Mouse (Mus musculus): ENCODE measurements at regions not wholly inside any gene's neighbourhood (a gene's known extent, or its start where the extent isn't known, plus 50 kb on each side); places are given as distances from the start of the nearest gene placed in this dataset.

DNA sequence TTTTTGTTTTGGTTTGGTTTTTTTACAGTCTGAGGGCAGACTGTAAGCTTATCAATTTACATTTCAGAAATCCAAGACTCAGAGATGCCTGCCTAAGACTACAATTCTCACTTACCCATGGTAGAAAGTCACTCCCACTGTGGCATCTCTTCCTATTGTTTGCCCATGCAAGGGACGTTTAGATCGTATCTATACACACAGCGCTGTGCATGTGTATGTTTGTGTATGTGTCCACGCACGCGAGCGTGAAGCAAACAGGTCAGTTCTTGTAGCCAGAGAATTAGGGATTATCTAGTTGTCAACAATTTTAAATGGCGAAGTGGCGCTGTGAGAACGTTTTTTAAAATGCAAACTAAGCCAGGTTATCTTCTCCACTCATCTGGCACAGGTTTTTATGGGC, 223.6 kb upstream of the Ankrd55 start:
- 88% methylated on average over 10 of the region's 10 CpGs for WGBS
- no peak overlapping the region for H3K9ac ChIP-seq (ENCODE audit: low read length)
- ATAC-seq (no peak), DNase-seq (ENCODE audit: low spot score) (no peak)
- no peak overlapping the region for H3K27ac ChIP-seq (ENCODE audit: low read depth, low read length)
- H3K4me2 ChIP-seq (ENCODE audit: low read length) = no peak overlapping the region
- peaks cover 4% of the 10 kb centered on the region; the same call in 1 of the 2 replicates for H3K4me1 ChIP-seq (ENCODE audit: control insufficient read depth, insufficient read depth, low read length)
- H3K27me3 ChIP-seq (replicated peaks; ENCODE audit: control insufficient read depth, insufficient read depth, low read length) = no peaks in the 10 kb centered on the region
- H3K9me3 ChIP-seq (replicated peaks; ENCODE audit: control insufficient read depth, low read length) = no peaks in the 10 kb centered on the region
- no peaks in the 10 kb centered on the region for H3K36me3 ChIP-seq (ENCODE audit: control insufficient read depth, insufficient read depth, low read length)
- H3K4me3 ChIP-seq (ENCODE audit: low read depth, low read length) = no peak overlapping the region

DNA sequence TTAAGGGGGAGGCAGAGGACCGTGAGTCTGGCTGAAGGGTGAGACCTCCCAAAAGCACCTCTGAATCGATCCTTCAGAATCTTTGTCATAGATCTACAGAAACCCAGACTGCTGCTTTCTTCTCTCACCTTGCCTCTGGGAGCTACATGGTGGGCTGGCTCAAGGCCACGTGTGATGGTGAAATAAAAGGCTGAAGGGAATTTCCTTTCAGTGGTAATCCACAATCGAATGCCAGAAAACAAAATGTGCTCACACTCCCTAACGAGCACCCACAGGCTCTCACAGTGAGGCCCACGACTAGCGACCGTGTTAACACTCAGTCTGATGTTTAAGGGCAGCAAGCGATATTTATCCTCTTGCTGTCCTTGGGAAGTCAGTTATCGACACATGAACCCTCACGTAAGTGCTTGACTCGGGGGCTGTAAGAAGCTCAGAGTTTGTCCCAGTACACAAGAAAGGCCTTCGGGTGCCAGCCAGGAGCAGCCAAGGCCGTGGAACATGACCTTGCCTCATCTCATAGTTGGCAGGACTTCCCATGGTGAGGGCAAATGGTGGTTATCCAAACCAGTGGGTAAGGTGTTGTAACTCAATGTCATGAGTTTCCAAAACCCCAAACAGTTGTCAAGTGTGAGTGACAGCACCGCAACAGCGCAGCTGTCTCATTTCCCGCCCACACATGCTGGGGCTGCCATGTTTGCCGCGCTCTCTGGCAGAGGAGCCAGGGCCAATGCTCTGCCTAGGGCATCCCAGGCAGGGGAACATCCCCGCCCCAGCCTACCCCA, 221.0 kb upstream of the Ankrd55 start:
- ATAC-seq = no peak; the same call in 1 of the 2 replicates
- no peak overlapping the region for H3K4me3 ChIP-seq (ENCODE audit: low read depth, low read length)
- WGBS = 54% methylated on average over 20 of the region's 20 CpGs
- peaks cover 4% of the 10 kb centered on the region; the same call in 1 of the 2 replicates for H3K4me1 ChIP-seq (ENCODE audit: control insufficient read depth, insufficient read depth, low read length)
- H3K36me3 ChIP-seq (ENCODE audit: control insufficient read depth, insufficient read depth, low read length) = no peaks in the 10 kb centered on the region
- DNase-seq (ENCODE audit: low spot score) = peak; percentile 23
- no peaks in the 10 kb centered on the region for H3K9me3 ChIP-seq (replicated peaks; ENCODE audit: control insufficient read depth, low read length)
- no peak overlapping the region for H3K27ac ChIP-seq (ENCODE audit: low read depth, low read length)
- H3K27me3 ChIP-seq (replicated peaks; ENCODE audit: control insufficient read depth, insufficient read depth, low read length) = no peaks in the 10 kb centered on the region
- H3K4me2 ChIP-seq (ENCODE audit: low read length) = no peak overlapping the region
- no peak overlapping the region for H3K9ac ChIP-seq (ENCODE audit: low read length)

DNA sequence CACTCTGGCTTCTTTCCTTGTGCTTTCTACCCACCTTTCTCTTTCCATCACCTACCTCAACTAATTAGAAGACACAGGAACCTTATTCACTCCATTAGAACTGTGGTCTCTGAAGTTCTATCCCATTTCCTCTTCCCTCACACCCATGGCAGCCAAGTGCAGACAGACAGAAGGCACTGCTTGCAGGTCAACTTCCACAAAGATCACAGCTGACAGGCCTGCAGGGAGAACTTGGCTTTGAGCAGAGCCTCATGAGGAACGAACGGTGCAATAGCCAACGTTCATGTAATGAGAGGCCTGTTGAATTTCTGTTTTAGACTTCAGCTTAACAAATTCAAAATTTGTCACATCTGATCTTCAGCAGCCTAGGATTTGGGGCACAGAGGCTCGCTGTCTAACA, 217.5 kb upstream of the Ankrd55 start:
- DNase-seq (ENCODE audit: low spot score) (no peak), ATAC-seq (no peak)
- Histone ChIP-seq H3K4me3 (ENCODE audit: low read depth, low read length) (no peak overlapping the region), H3K4me1 (ENCODE audit: control insufficient read depth, insufficient read depth, low read length) (peaks cover 4% of the 10 kb centered on the region; the same call in 1 of the 2 replicates), H3K27ac (ENCODE audit: low read depth, low read length) (no peak overlapping the region), H3K4me2 (ENCODE audit: low read length) (no peak overlapping the region), H3K9ac (ENCODE audit: low read length) (no peak overlapping the region), H3K9me3 (replicated peaks; ENCODE audit: control insufficient read depth, low read length) (no peaks in the 10 kb centered on the region), H3K27me3 (replicated peaks; ENCODE audit: control insufficient read depth, insufficient read depth, low read length) (no peaks in the 10 kb centered on the region), H3K36me3 (ENCODE audit: control insufficient read depth, insufficient read depth, low read length) (no peaks in the 10 kb centered on the region)
- 92% methylated on average over 4 of the region's 4 CpGs for WGBS

DNA sequence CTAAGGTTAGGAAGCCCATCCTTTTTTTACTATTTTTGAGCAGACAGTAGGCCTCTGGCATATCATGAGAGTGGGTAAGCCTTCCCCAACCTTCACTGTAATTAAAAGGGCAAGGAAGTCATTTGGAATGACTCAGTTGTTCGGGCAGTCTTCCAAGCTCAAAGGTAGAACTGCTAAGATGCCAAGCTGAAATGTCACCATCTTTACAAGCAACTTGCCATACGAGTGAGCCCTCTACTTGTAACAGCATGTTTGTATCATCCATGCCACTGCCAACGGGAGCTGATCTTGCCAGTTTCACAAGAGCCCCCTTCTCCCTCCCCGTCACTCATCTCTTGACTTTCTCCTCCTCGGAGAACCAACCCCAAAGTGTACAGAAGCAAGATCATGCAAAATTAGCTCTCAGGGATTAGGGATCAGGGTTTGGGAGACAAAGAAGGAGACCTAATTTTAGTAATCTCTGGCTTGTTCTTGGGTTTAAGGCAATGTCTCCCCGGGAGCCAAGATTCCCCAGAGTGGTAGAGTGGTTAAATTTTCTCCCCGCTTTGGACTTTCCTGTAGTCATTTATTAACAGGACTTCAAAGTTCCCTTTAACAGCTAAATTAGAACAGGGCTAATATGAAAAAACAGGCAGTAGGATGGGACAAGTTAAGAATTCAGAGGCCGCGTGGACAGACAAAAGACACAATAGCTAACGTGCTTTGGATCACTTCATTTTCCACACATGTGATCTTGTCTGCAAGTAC, 216.9 kb upstream of the Ankrd55 start:
- Histone ChIP-seq H3K9me3 (replicated peaks; ENCODE audit: control insufficient read depth, low read length) (no peaks in the 10 kb centered on the region), H3K4me2 (ENCODE audit: low read length) (no peak overlapping the region), H3K27ac (ENCODE audit: low read depth, low read length) (no peak overlapping the region), H3K9ac (ENCODE audit: low read length) (no peak overlapping the region), H3K4me1 (ENCODE audit: control insufficient read depth, insufficient read depth, low read length) (peaks cover 4% of the 10 kb centered on the region; the same call in 1 of the 2 replicates), H3K36me3 (ENCODE audit: control insufficient read depth, insufficient read depth, low read length) (no peaks in the 10 kb centered on the region), H3K27me3 (replicated peaks; ENCODE audit: control insufficient read depth, insufficient read depth, low read length) (no peaks in the 10 kb centered on the region), H3K4me3 (ENCODE audit: low read depth, low read length) (no peak overlapping the region)
- 84% methylated on average over 10 of the region's 10 CpGs for WGBS
- DNase-seq (ENCODE audit: low spot score) (peak; percentile 11), ATAC-seq (no peak)

DNA sequence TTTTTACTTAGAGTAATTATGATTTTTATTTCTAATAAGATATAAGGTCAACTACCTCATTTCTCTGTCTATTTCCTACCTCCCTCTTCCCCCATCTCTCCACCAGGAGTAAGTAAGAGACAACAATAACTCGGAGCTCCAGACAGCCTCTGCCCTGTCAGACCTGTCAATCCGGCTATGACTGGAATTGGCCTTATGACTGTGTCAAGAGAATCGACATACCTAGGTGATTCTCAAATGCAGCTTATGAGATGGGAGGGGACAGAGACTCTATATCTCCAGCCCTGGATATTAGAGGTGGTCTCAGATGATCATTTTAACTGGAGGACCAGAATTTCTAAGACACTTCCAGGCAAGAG, 216.3 kb upstream of the Ankrd55 start:
- 83% methylated on average over 3 of the region's 3 CpGs for WGBS
- Histone ChIP-seq H3K9ac (ENCODE audit: low read length) (no peak overlapping the region), H3K36me3 (ENCODE audit: control insufficient read depth, insufficient read depth, low read length) (no peaks in the 10 kb centered on the region), H3K27me3 (replicated peaks; ENCODE audit: control insufficient read depth, insufficient read depth, low read length) (no peaks in the 10 kb centered on the region), H3K4me2 (ENCODE audit: low read length) (no peak overlapping the region), H3K27ac (ENCODE audit: low read depth, low read length) (no peak overlapping the region), H3K4me1 (ENCODE audit: control insufficient read depth, insufficient read depth, low read length) (peaks cover 4% of the 10 kb centered on the region; the same call in 1 of the 2 replicates), H3K4me3 (ENCODE audit: low read depth, low read length) (no peak overlapping the region), H3K9me3 (replicated peaks; ENCODE audit: control insufficient read depth, low read length) (no peaks in the 10 kb centered on the region)
- DNase-seq (ENCODE audit: low spot score) (no peak), ATAC-seq (no peak)

DNA sequence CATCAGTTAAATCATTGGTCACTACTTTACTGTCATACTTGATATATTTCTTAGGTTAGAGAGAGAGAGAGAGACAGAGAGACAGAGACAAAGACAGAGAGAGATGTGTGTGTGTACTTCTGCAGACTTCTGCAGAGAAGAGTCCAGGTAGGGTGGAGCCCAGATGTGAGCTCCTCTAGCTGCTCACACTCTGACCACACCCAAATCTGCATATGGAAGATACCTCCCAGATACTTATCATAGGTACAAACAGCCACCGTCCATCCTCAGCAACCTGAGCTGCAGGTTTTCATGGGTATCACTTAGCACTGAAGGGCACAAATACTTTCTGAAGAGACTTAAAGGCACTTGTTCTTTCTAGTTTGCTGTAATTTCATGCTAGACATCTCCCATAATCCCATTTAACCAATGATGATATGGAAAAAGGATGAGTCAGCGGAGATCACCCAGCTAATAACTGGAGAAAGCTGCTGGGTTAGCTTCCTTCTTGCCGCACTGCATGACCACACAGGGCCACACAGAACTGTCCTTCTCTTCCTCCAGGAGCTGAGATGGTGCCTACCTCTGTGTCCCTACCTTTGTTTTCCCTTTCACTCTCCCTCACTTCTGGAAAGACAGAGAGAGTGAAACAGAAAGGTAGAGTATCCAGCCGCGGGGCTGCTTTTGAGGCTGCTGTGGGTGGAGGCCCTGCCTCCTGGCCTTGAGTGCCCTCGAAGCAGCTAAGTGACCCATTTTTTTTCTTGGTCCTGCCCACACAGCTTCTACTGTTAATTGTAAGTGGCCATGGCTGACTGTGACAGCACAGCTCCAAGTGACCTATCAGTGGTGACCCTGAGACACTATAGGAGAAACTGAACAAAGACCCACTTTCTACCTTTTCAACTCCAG, 214.5 kb upstream of the Ankrd55 start:
- no peak for ATAC-seq
- 94% methylated on average over 6 of the region's 6 CpGs for WGBS

DNA sequence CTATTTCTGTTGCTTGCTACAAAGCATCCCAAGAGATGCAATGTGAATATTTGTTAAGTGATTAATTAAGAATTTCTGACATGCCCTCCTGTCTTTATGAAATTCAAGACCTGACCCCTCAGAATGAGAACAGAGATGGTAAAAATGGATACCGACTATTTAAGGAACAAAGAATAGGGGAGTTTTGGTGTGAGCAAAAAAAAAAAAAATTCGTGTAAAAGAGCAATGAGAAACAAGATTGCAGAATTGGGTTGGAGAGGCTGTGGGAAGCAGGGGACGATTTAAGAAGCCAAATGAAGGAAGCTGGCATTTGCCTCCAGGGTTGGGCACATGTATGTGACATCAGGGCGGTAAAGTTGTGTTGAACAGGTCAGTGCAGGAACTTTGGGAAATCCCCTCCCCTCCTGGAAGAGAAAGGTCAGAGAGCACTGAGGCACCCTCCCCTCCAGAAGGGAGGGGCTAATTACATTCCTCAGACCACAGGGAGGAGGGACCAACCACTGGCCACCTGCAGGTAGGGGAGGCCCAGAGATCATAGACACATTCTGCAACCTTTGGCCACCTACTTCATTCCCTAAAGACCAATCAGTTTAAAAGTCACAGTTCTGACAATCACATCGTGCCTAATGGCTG, 212.3 kb upstream of the Ankrd55 start:
- Histone ChIP-seq H3K27me3 (replicated peaks; ENCODE audit: control insufficient read depth, insufficient read depth, low read length) (no peaks in the 10 kb centered on the region), H3K9me3 (replicated peaks; ENCODE audit: control insufficient read depth, low read length) (no peaks in the 10 kb centered on the region), H3K36me3 (ENCODE audit: control insufficient read depth, insufficient read depth, low read length) (no peaks in the 10 kb centered on the region), H3K27ac (ENCODE audit: low read depth, low read length) (no peak overlapping the region), H3K4me2 (ENCODE audit: low read length) (no peak overlapping the region), H3K4me3 (ENCODE audit: low read depth, low read length) (no peak overlapping the region), H3K4me1 (ENCODE audit: control insufficient read depth, insufficient read depth, low read length) (no peaks in the 10 kb centered on the region), H3K9ac (ENCODE audit: low read length) (no peak overlapping the region)
- WGBS = 56% methylated on average over 5 of the region's 5 CpGs
- DNase-seq (ENCODE audit: low spot score) = no peak
- no peak for ATAC-seq

More for the DNA sequence above, 214.5 kb upstream of the Ankrd55 start:
- Histone ChIP-seq H3K4me2 (ENCODE audit: low read length) (no peak overlapping the region), H3K27me3 (replicated peaks; ENCODE audit: control insufficient read depth, insufficient read depth, low read length) (no peaks in the 10 kb centered on the region), H3K27ac (ENCODE audit: low read depth, low read length) (no peak overlapping the region), H3K9me3 (replicated peaks; ENCODE audit: control insufficient read depth, low read length) (no peaks in the 10 kb centered on the region), H3K36me3 (ENCODE audit: control insufficient read depth, insufficient read depth, low read length) (no peaks in the 10 kb centered on the region), H3K4me1 (ENCODE audit: control insufficient read depth, insufficient read depth, low read length) (no peaks in the 10 kb centered on the region), H3K9ac (ENCODE audit: low read length) (no peak overlapping the region), H3K4me3 (ENCODE audit: low read depth, low read length) (no peak overlapping the region)
- no peak for DNase-seq (ENCODE audit: low spot score)

DNA sequence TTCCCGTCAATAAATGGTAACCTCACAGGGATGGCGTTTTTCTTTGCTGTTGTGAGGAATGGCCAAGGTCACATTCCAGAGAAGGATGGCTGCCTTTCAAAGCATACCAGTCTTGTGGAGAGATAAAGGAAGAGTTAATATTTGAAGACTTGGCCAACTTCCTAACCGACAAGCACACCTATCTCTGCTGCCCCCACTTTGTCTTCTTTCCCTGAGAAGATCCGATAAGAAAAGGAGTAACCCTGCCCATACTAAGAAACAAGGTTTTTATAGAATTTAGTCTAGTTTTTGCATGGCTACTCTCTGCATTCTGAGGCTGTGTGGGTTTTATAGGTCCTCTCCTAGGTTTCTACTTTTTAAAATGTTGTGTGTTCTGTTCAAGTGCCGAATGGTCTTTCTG, 210.2 kb upstream of the Ankrd55 start:
- Histone ChIP-seq H3K4me1 (ENCODE audit: control insufficient read depth, insufficient read depth, low read length) (no peaks in the 10 kb centered on the region), H3K9ac (ENCODE audit: low read length) (no peak overlapping the region), H3K4me2 (ENCODE audit: low read length) (no peak overlapping the region), H3K4me3 (ENCODE audit: low read depth, low read length) (no peak overlapping the region), H3K27me3 (replicated peaks; ENCODE audit: control insufficient read depth, insufficient read depth, low read length) (no peaks in the 10 kb centered on the region), H3K36me3 (ENCODE audit: control insufficient read depth, insufficient read depth, low read length) (no peaks in the 10 kb centered on the region), H3K27ac (ENCODE audit: low read depth, low read length) (no peak overlapping the region), H3K9me3 (replicated peaks; ENCODE audit: control insufficient read depth, low read length) (no peaks in the 10 kb centered on the region)
- no peak for DNase-seq (ENCODE audit: low spot score)
- ATAC-seq = no peak
- WGBS = 92% methylated on average over 5 of the region's 5 CpGs

All from forebrain, embryonic 14.5 days (tissue).